ENCODE assay signal across 8 mouse cellular contexts in the genomic region with DNA sequence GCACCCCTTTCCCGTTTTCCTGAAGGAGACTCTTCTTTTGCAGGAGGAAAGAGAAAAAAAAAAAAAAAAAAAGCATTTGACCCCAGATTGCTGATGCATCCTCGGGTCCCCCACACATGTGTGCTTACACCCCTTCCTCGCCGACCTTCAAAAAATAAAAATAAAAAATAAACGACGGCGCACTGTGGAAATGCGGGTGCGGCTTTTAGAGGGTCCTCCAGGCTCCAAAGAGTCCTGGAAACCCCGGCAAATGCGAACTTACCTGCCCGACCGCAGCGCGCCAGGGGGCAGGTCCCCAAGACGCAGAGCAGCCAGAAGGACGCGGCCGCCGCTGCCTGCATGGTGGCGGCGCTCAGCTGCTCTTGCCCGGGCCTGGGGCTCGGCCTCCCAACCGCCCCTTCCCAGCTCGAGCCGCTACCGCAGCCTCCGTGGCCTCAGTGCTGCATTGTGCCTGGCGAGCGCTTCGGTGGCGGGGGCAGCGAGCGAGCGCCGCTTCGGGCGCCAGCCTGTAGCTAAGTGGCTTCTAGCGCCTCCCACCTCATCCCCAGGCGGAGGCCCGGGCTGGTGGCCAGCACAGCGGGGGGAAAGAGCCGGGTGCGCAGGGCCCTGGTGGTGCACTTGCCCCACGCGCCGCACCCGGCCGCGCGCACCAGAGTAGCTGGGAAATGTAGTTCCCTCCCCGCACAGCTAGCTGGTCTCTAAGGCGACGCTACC. TPM values are rescaled to one million over a fixed set of nuclear protein-coding genes. Genes with fewer than 3 reads are reported as not detected.
A peak's percentile ranks its signal among the peaks of the same experiment; 100 is the strongest.
DNase-seq lines count a peak whose midpoint lies in the region; TF ChIP-seq lines count a peak whose summit lies in the region.

A gene (minus strand): TSS at position 547 of the 714 bp plus-strand sequence.

- H3K27me3 ChIP-seq in hindbrain, embryonic 10.5 days (ENCODE audit: insufficient read depth, poor library complexity, severe bottlenecking), result peaks cover 19% of the 10 kb centered on the region; the same call in 1 of the 2 replicates

- DNase-seq in Muller cell, postnatal 12 days (ENCODE audit: inconsistent ontology term), result peak; percentile 95
- peak; percentile 93 to 97 for DNase-seq in cerebellum, postnatal 10 days
- peak; percentile 86 to 89 for DNase-seq in frontal cortex, postnatal 14 days (ENCODE audit: low spot score in 2 of 2)
- peak; percentile 80 for DNase-seq in hindbrain, embryonic 10.5 days (ENCODE audit: low spot score)
- DNase-seq in layer of hippocampus, adult 9-10 months (ENCODE audit: low spot score), result peak; percentile 71
- DNase-seq in lung, adult 18-20 months, result peak; percentile 67 to 79
- peak; percentile 68 for DNase-seq in urinary bladder, postnatal 14 days (ENCODE audit: low spot score)

- peak; percentile 43; the same call in 1 of the 2 replicates for TF ChIP-seq POLR2A in olfactory bulb, adult 2 months (IDR thresholded peaks at IDR 0.05; ENCODE audit: insufficient read depth, low read depth, low read length)

- H3K27ac ChIP-seq in hindbrain, embryonic 10.5 days, result peak within 1 kb of the TSS; percentile 87
- peak within 1 kb of the TSS; percentile 54 for H3K27ac ChIP-seq in olfactory bulb, adult 2 months (ENCODE audit: insufficient read depth, low read depth, low read length)

- no peaks in the 10 kb centered on the region for H3K9me3 ChIP-seq in hindbrain, embryonic 10.5 days

- under 1% methylated on average over 55 of the region's 55 CpGs for whole genome bisulfite sequencing in hindbrain, embryonic 10.5 days
- under 1% methylated on average over 55 of the region's 55 CpGs for WGBS in olfactory bulb, adult 2 months

- peaks cover 7% of the 10 kb centered on the region for H3K4me1 ChIP-seq in hindbrain, embryonic 10.5 days (replicated peaks)
- H3K4me1 ChIP-seq in olfactory bulb, adult 2 months (ENCODE audit: control insufficient read depth, insufficient read depth, low read length), result peaks cover 4% of the 10 kb centered on the region

- peak within 1 kb of the TSS; percentile 74 for H3K4me3 ChIP-seq in hindbrain, embryonic 10.5 days
- H3K4me3 ChIP-seq in olfactory bulb, adult 2 months (ENCODE audit: insufficient read depth, low read depth, low read length), result peak within 1 kb of the TSS; percentile 94

- H3K36me3 ChIP-seq in hindbrain, embryonic 10.5 days, result no peaks in the 10 kb centered on the region

- TF ChIP-seq CTCF in olfactory bulb, adult 2 months (IDR thresholded peaks at IDR 0.05; ENCODE audit: insufficient read depth, low read depth, low read length), result no peak

RNA-seq across cellular contexts. Expression of the gene that starts here (rescaled TPM):
- polyA plus RNA-seq in hindbrain, embryonic 10.5 days (2016; fragmentation: Nextera tagmentation; extraction: Ambion mirVana), result 6.9 and 10.6 TPM in 2 replicates
- polyA plus RNA-seq in olfactory bulb, adult 2 months (2012; ENCODE audit: insufficient read depth, insufficient read length, low replicate concordance, missing spikeins), result 66.8 and 131 TPM in 2 replicates

Comparison
In these comparisons a context has a peak if more than half of its experiments do, and no peak if none do; other contexts are left out.
1. Peak in every context shown above with its lines: DNase-seq, H3K4me3 ChIP-seq and H3K27ac ChIP-seq.